Mouse (Mus musculus) embryonic facial prominence, embryonic 11.5 days (tissue): ENCODE results near the gene Msi2. TPM values are rescaled to one million over a fixed set of nuclear protein-coding genes. Genes with fewer than 3 reads are reported as not detected.

Source experiments
- ATAC-seq: fragments of 200-750 bp; cut with Nextera tagmentation; replicated peaks from 2 replicates; pipeline ENCODE4 v1.8.0; 2017; ENCODE audit warnings: low read depth; ENCODE audit not compliant: insufficient number of reproducible peaks, low FRiP score, low TSS enrichment
- DNase-seq: peaks from one replicate; pipeline ENCODE4 v3.0.0-alpha.2; 2015; ENCODE audit warnings: low spot score
- H3K27ac ChIP-seq: fragments of 300-500 bp; sonication (generic); replicated peaks from 2 replicates; pipeline ENCODE4 v1.5.1; 2014; ENCODE audit warnings: mild to moderate bottlenecking, low read depth, low read length, control low read depth
- H3K27me3 ChIP-seq: fragments of 300-500 bp; sonication (generic); 2 replicates; pipeline ENCODE4 v1.6.1; 2014; ENCODE audit warnings: mild to moderate bottlenecking, low read length, moderate library complexity, mixed read lengths; ENCODE audit not compliant: control insufficient read depth, insufficient read depth
- H3K36me3 ChIP-seq: fragments of 300-500 bp; sonication (generic); replicated peaks from 2 replicates; pipeline ENCODE4 v1.6.1; 2014; ENCODE audit warnings: low read depth, mild to moderate bottlenecking, low read length, moderate library complexity, mixed read lengths; ENCODE audit not compliant: control insufficient read depth, insufficient read depth
- H3K4me1 ChIP-seq: fragments of 300-500 bp; sonication (generic); 2 replicates; pipeline ENCODE4 v1.6.1; 2014; ENCODE audit warnings: low read length, mixed read lengths; ENCODE audit not compliant: control insufficient read depth, insufficient read depth
- H3K4me2 ChIP-seq: fragments of 300-500 bp; sonication (generic); 2 replicates; pipeline ENCODE4 v1.6.1; 2014; ENCODE audit warnings: low read depth, mild to moderate bottlenecking, control low read depth, low read length, moderate library complexity
- H3K4me3 ChIP-seq: fragments of 300-500 bp; sonication (generic); 2 replicates; pipeline ENCODE4 v1.5.1; 2014; ENCODE audit warnings: low read depth, low read length, control low read depth
- H3K9ac ChIP-seq: fragments of 300-500 bp; sonication (generic); replicated peaks from 2 replicates; pipeline ENCODE4 v1.6.1; 2014; ENCODE audit warnings: mild to moderate bottlenecking, control low read depth, low read length
- H3K9me3 ChIP-seq: fragments of 300-500 bp; sonication (generic); replicated peaks from 2 replicates; pipeline ENCODE4 v1.6.1; 2016; ENCODE audit warnings: mild to moderate bottlenecking, low read length, inconsistent platforms, mixed read lengths; ENCODE audit not compliant: control insufficient read depth
- WGBS: fragments of 180-500 bp; shearing (Covaris S2); extraction: QIAGEN DNeasy Blood & Tissue Kit; methylation state at CpG from one replicate; pipeline ENCODE4 v1.1.7; 2014; 5-methylcytosine and 5-hydroxymethylcytosine counted together
- polyA plus RNA-seq: library from polyadenylated mRNA; unstranded; fragments of >200 nt; fragmentation: Nextera tagmentation; extraction: Ambion mirVana; gene quantifications from 2 replicates; pipeline ENCODE4 v1.2.1, GENCODE M21; 2014

Gene Msi2
- polyA plus RNA-seq, 1 experiment from 2014 or later, result 13.4 TPM

GRCm38 (mm10) chr11:88510282-88510850 is 207.9 kb downstream of the Msi2 start:
- peaks cover 4% of the 10 kb centered on the region for H3K4me1 ChIP-seq
- WGBS, result 90% methylated on average over 8 of the region's 8 CpGs
- no peak for ATAC-seq

GRCm38 (mm10) chr11:88509464-88509863 is 208.8 kb downstream of the Msi2 start:
- H3K4me2 ChIP-seq, result no peak overlapping the region
- H3K4me1 ChIP-seq, result peaks cover 4% of the 10 kb centered on the region
- no peaks in the 10 kb centered on the region for H3K9me3 ChIP-seq
- DNase-seq (no peak), ATAC-seq (no peak)
- H3K27ac ChIP-seq, result no peak overlapping the region
- no peaks in the 10 kb centered on the region for H3K27me3 ChIP-seq
- H3K36me3 ChIP-seq, result no peaks in the 10 kb centered on the region
- H3K9ac ChIP-seq, result no peak overlapping the region
- WGBS, result 90% methylated on average over 4 of the region's 4 CpGs
- H3K4me3 ChIP-seq, result no peak overlapping the region

More at GRCm38 (mm10) chr11:88510282-88510850, 207.9 kb downstream of the Msi2 start:
- Histone ChIP-seq H3K27ac (no peak overlapping the region), H3K9ac (no peak overlapping the region), H3K9me3 (no peaks in the 10 kb centered on the region), H3K27me3 (no peaks in the 10 kb centered on the region), H3K4me2 (no peak overlapping the region), H3K4me3 (no peak overlapping the region), H3K36me3 (no peaks in the 10 kb centered on the region)
- no peak for DNase-seq

GRCm38 (mm10) chr11:88508133-88508532 is 210.2 kb downstream of the Msi2 start:
- H3K27ac ChIP-seq, result no peak overlapping the region
- no peaks in the 10 kb centered on the region for H3K36me3 ChIP-seq
- 63% methylated on average over 7 of the region's 7 CpGs for WGBS
- no peaks in the 10 kb centered on the region for H3K9me3 ChIP-seq
- peaks cover 4% of the 10 kb centered on the region for H3K4me1 ChIP-seq
- DNase-seq, result no peak
- no peak overlapping the region for H3K4me2 ChIP-seq
- ATAC-seq, result no peak
- H3K4me3 ChIP-seq, result no peak overlapping the region
- no peak overlapping the region for H3K9ac ChIP-seq
- H3K27me3 ChIP-seq, result no peaks in the 10 kb centered on the region

- Histone ChIP-seq H3K9ac (no peak overlapping the region), H3K27me3 (no peaks in the 10 kb centered on the region), H3K9me3 (no peaks in the 10 kb centered on the region), H3K4me3 (no peak overlapping the region), H3K4me2 (no peak overlapping the region), H3K36me3 (no peaks in the 10 kb centered on the region), H3K4me1 (peaks cover 4% of the 10 kb centered on the region), H3K27ac (no peak overlapping the region)
- peak; percentile 65 for DNase-seq
- WGBS, result 14% methylated on average over 5 of the region's 5 CpGs
- 0 out of 2 replicates have a peak, but pooled peaks have one; percentile 58 for ATAC-seq
These were observed 211.5 kb downstream of the Msi2 start for GRCm38 (mm10) chr11:88506544-88507419.

- ATAC-seq (no peak), DNase-seq (no peak)
- no peaks in the 10 kb centered on the region for H3K27me3 ChIP-seq
- H3K9me3 ChIP-seq, result no peaks in the 10 kb centered on the region
- no peak overlapping the region for H3K27ac ChIP-seq
- no peak overlapping the region for H3K9ac ChIP-seq
- H3K36me3 ChIP-seq, result no peaks in the 10 kb centered on the region
- H3K4me3 ChIP-seq, result no peak overlapping the region
- H3K4me2 ChIP-seq, result no peak overlapping the region
- WGBS, result 78% methylated on average over 13 of the region's 13 CpGs
- H3K4me1 ChIP-seq, result peaks cover 4% of the 10 kb centered on the region
These were observed 212.2 kb downstream of the Msi2 start for GRCm38 (mm10) chr11:88506109-88506508.

- ATAC-seq, result no peak
- H3K27ac ChIP-seq, result no peak overlapping the region
These were observed 215.7 kb downstream of the Msi2 start for GRCm38 (mm10) chr11:88502566-88502965.

GRCm38 (mm10) chr11:88498491-88498890 is 219.8 kb downstream of the Msi2 start:
- Histone ChIP-seq H3K9ac (no peak overlapping the region), H3K4me3 (no peak overlapping the region), H3K27ac (no peak overlapping the region), H3K27me3 (no peaks in the 10 kb centered on the region), H3K36me3 (no peaks in the 10 kb centered on the region), H3K9me3 (no peaks in the 10 kb centered on the region), H3K4me2 (no peak overlapping the region), H3K4me1 (no peaks in the 10 kb centered on the region)
- no peak for DNase-seq
- ATAC-seq, result no peak; the same call in 1 of the 2 replicates
- WGBS, result 57% methylated on average over 7 of the region's 7 CpGs

More at GRCm38 (mm10) chr11:88502566-88502965, 215.7 kb downstream of the Msi2 start:
- no peak overlapping the region for H3K4me2 ChIP-seq
- no peaks in the 10 kb centered on the region for H3K27me3 ChIP-seq
- WGBS, result 55% methylated on average over 6 of the region's 6 CpGs
- peaks cover 4% of the 10 kb centered on the region for H3K4me1 ChIP-seq
- no peak overlapping the region for H3K4me3 ChIP-seq
- no peaks in the 10 kb centered on the region for H3K9me3 ChIP-seq
- DNase-seq, result no peak
- no peak overlapping the region for H3K9ac ChIP-seq
- H3K36me3 ChIP-seq, result no peaks in the 10 kb centered on the region

GRCm38 (mm10) chr11:88496460-88496859 is 221.9 kb downstream of the Msi2 start:
- Histone ChIP-seq H3K27me3 (no peaks in the 10 kb centered on the region), H3K36me3 (no peaks in the 10 kb centered on the region), H3K4me1 (no peaks in the 10 kb centered on the region), H3K27ac (no peak overlapping the region), H3K9ac (no peak overlapping the region), H3K4me2 (no peak overlapping the region), H3K4me3 (no peak overlapping the region), H3K9me3 (no peaks in the 10 kb centered on the region)
- DNase-seq (no peak), ATAC-seq (no peak)
- WGBS, result 89% methylated on average over 5 of the region's 5 CpGs
